Mouse (Mus musculus) hindbrain, embryonic 14.5 days (tissue): ENCODE data around the gene Ak1. TPM values are rescaled to one million over a fixed set of nuclear protein-coding genes. Genes with fewer than 3 reads are reported as not detected.

Source experiments
- ATAC-seq: fragments of 200-750 bp; cut with Nextera tagmentation; 2 replicates; pipeline ENCODE4 v1.8.0; 2017; ENCODE audit warnings: moderate number of reproducible peaks, mild to moderate bottlenecking, moderate TSS enrichment, moderate library complexity; ENCODE audit not compliant: low FRiP score
- DNase-seq: peaks from one replicate; pipeline ENCODE4 v3.0.0-alpha.2; 2015; ENCODE audit warnings: low spot score
- H3K27ac ChIP-seq: fragments of 300-500 bp; sonication (generic); 2 replicates; pipeline ENCODE4 v1.5.1; 2014; ENCODE audit warnings: mild to moderate bottlenecking, moderate library complexity
- H3K27me3 ChIP-seq: fragments of 300-500 bp; sonication (generic); 2 replicates; pipeline ENCODE4 v1.6.1; 2014; ENCODE audit warnings: mild to moderate bottlenecking, low read length, mixed read lengths; ENCODE audit not compliant: control insufficient read depth, insufficient read depth
- H3K36me3 ChIP-seq: fragments of 300-500 bp; sonication (generic); replicated peaks from 2 replicates; pipeline ENCODE4 v1.6.1; 2014; ENCODE audit not compliant: control insufficient read depth, insufficient read depth
- H3K4me1 ChIP-seq: fragments of 300-500 bp; sonication (generic); replicated peaks from 2 replicates; pipeline ENCODE4 v1.6.1; 2014; ENCODE audit warnings: antibody characterized with exemption, low read length, mixed read lengths; ENCODE audit not compliant: control insufficient read depth, insufficient read depth
- H3K4me2 ChIP-seq: fragments of 300-500 bp; sonication (generic); replicated peaks from 2 replicates; pipeline ENCODE4 v1.6.1; 2014; ENCODE audit warnings: mild to moderate bottlenecking, moderate library complexity
- H3K4me3 ChIP-seq: fragments of 300-500 bp; sonication (generic); replicated peaks from 2 replicates; pipeline ENCODE4 v1.5.1; 2014; ENCODE audit warnings: mild to moderate bottlenecking, low read length
- H3K9ac ChIP-seq: fragments of 300-500 bp; sonication (generic); 2 replicates; pipeline ENCODE4 v1.6.1; 2014
- H3K9me3 ChIP-seq: fragments of 300-500 bp; sonication (generic); 2 replicates; pipeline ENCODE4 v1.6.1; 2016; ENCODE audit warnings: low read length; ENCODE audit not compliant: control insufficient read depth
- WGBS: fragments of 180-500 bp; shearing (Covaris S2); extraction: QIAGEN DNeasy Blood & Tissue Kit; methylation state at CpG from one replicate; pipeline ENCODE4 v1.1.7; 2014; 5-methylcytosine and 5-hydroxymethylcytosine counted together
- polyA plus RNA-seq: library from polyadenylated mRNA; unstranded; fragments of >200 nt; fragmentation: Nextera tagmentation; extraction: Ambion mirVana; gene quantifications from 2 replicates; pipeline ENCODE4 v1.2.1, GENCODE M21; 2014

Gene Ak1
- polyA plus RNA-seq: 78.1 and 82.0 TPM in 2 replicates

- ATAC-seq: peak; percentile 24; the same call in 1 of the 2 replicates
- H3K27ac ChIP-seq: peak within 1 kb of the TSS; percentile 39; the same call in 1 of the 2 replicates
- no peaks in the 10 kb centered on the region for H3K9me3 ChIP-seq
- 32% methylated on average over 7 of the region's 7 CpGs for WGBS
- H3K36me3 ChIP-seq: no peaks in the 10 kb centered on the region
- no peak within 1 kb of the TSS for H3K4me2 ChIP-seq
- H3K4me3 ChIP-seq: no peak within 1 kb of the TSS
- no peak for DNase-seq
- peaks cover 40% of the 10 kb centered on the region for H3K4me1 ChIP-seq
- H3K27me3 ChIP-seq: no peaks in the 10 kb centered on the region
- no peak within 1 kb of the TSS for H3K9ac ChIP-seq
These were observed at the start of gene Ak1 for GRCm38 (mm10) chr2:32621517-32621859. Ak1 (plus strand) TSS chr2:32621758.

DNA sequence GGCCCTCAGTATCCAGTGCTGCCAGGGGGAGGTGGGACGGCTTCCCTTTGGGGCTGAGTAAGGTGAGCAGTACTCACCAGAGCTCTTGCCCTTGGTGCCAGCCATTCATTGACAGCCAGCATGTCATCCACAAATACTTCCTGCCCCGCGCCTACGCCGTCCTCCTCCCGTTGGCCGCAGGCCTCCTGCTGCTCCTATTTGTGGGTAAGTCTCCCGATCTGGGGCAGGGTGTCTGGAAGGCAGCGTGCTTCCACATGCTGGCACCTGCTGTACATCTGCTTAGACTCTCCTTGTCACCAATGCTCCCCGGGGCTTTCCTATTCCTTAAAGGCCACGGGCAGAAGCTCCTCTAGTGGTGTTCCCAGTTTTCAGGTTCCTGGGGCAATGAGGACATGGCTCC lies 49.4 kb upstream of the Ak1 start:
- Histone ChIP-seq H3K27ac (no peak overlapping the region), H3K9me3 (no peaks in the 10 kb centered on the region), H3K27me3 (0 out of 2 replicates have a peak, but pooled peaks cover 3% of the 10 kb centered on the region), H3K36me3 (peaks cover 20% of the 10 kb centered on the region), H3K9ac (no peak overlapping the region), H3K4me3 (no peak overlapping the region), H3K4me2 (peak overlapping the region; percentile 90; the same call in 1 of the 2 replicates), H3K4me1 (peaks cover 14% of the 10 kb centered on the region)
- DNase-seq (no peak), ATAC-seq (no peak)
- WGBS: 93% methylated on average over 11 of the region's 11 CpGs

- Histone ChIP-seq H3K4me2 (peak within 1 kb of the TSS; percentile 99), H3K9me3 (no peaks in the 10 kb centered on the region), H3K27me3 (peaks cover 20% of the 10 kb centered on the region), H3K9ac (peak within 1 kb of the TSS; percentile 70), H3K36me3 (0 out of 2 replicates have a peak, but pooled peaks cover 8% of the 10 kb centered on the region), H3K4me3 (peak within 1 kb of the TSS; percentile 49), H3K4me1 (peaks cover 14% of the 10 kb centered on the region), H3K27ac (peak within 1 kb of the TSS; percentile 55; the same call in 1 of the 2 replicates)
- DNase-seq (no peak), ATAC-seq (no peak)
- 73% methylated on average over 6 of the region's 6 CpGs for WGBS
These were observed 47.1 kb upstream of the Ak1 start, which contains the start of gene Pip5kl1 for GRCm38 (mm10) chr2:32574497-32574896. Pip5kl1 (plus strand) TSS chr2:32574797.

DNA sequence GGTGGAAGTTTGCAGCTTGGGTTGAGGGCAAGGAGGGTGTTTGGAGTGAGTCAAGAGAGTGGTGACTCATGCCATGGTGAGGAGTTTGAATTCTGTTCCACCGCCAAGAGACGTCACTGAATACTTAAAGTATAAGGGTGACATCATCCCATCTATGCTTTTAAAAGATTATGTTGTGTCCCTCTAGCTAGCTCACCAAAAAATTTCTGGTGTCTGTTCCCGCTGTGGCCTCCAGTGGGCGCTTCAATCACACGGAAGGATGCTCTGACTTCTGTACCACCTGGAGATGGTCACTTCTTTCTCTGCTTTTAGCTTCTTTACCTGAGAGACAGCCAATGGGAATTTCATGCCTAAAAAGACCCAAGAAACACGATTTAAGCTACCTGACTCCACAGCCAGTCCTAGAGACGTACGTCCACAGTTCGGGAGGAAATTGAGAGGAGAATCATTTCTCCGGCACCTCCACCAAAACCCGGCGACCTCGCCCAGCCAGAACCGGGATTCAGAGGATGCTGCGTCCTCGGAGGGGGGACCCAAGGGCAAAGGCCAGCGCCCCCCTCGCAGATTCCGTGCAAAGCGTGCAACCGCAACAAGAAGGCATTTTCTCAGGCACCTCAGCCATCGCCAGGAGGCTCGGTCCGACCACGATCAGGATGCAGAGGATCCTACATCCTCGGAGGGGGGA lies 46.5 kb upstream of the Ak1 start:
- 1% methylated on average over 26 of the region's 26 CpGs for WGBS
- Histone ChIP-seq H3K27ac (peak overlapping the region; percentile 55; the same call in 1 of the 2 replicates), H3K9ac (peak overlapping the region; percentile 70), H3K4me1 (peaks cover 14% of the 10 kb centered on the region), H3K4me2 (peak overlapping the region; percentile 99), H3K27me3 (peaks cover 24% of the 10 kb centered on the region), H3K4me3 (peak overlapping the region; percentile 49), H3K9me3 (no peaks in the 10 kb centered on the region), H3K36me3 (0 out of 2 replicates have a peak, but pooled peaks cover 8% of the 10 kb centered on the region)
- DNase-seq (peak; percentile 79), ATAC-seq (no peak)

- peak within 1 kb of the TSS; percentile 49 for H3K4me3 ChIP-seq
- H3K9me3 ChIP-seq: no peaks in the 10 kb centered on the region
- DNase-seq: peak; percentile 76
- peaks cover 14% of the 10 kb centered on the region for H3K4me1 ChIP-seq
- WGBS: 7% methylated on average over 28 of the region's 28 CpGs
- ATAC-seq: peak; percentile 80
- peak within 1 kb of the TSS; percentile 99 for H3K4me2 ChIP-seq
- H3K36me3 ChIP-seq: 0 out of 2 replicates have a peak, but pooled peaks cover 8% of the 10 kb centered on the region
- H3K9ac ChIP-seq: peak within 1 kb of the TSS; percentile 70
- H3K27ac ChIP-seq: peak within 1 kb of the TSS; percentile 55; the same call in 1 of the 2 replicates
- H3K27me3 ChIP-seq: peaks cover 24% of the 10 kb centered on the region
These were observed 45.9 kb upstream of the Ak1 start, which contains the start of gene 9430097D07Rik for GRCm38 (mm10) chr2:32575586-32576160. 9430097D07Rik (minus strand) TSS chr2:32575684.

DNA sequence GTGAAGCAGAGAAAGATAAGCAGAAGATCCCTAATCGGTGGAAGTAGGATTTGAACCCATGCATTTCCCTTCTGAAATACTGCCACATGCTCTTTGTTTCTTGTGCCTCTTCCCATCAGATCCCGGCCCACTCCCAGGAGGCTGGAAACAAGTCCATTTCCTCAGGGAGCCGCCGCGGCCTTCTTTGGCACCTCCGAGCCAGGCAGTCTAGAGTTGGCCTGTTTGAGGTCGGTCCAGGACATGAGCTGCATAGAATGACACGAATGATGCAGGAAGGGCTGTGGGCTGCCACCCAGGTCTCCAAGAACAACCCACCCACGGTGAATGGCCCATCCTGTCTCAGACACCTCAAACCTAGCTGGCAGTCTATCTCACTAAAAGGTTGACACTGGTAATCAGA lies 45.0 kb upstream of the Ak1 start:
- no peak for DNase-seq
- Histone ChIP-seq H3K9me3 (no peaks in the 10 kb centered on the region), H3K27ac (no peak overlapping the region), H3K36me3 (0 out of 2 replicates have a peak, but pooled peaks cover 8% of the 10 kb centered on the region), H3K4me3 (no peak overlapping the region), H3K4me2 (peak overlapping the region; percentile 99), H3K27me3 (peaks cover 24% of the 10 kb centered on the region), H3K9ac (0 out of 2 replicates have a peak overlapping the region, but pooled peaks have one; percentile 70), H3K4me1 (peaks cover 9% of the 10 kb centered on the region)
- 89% methylated on average over 9 of the region's 9 CpGs for WGBS
- no peak for ATAC-seq

DNA sequence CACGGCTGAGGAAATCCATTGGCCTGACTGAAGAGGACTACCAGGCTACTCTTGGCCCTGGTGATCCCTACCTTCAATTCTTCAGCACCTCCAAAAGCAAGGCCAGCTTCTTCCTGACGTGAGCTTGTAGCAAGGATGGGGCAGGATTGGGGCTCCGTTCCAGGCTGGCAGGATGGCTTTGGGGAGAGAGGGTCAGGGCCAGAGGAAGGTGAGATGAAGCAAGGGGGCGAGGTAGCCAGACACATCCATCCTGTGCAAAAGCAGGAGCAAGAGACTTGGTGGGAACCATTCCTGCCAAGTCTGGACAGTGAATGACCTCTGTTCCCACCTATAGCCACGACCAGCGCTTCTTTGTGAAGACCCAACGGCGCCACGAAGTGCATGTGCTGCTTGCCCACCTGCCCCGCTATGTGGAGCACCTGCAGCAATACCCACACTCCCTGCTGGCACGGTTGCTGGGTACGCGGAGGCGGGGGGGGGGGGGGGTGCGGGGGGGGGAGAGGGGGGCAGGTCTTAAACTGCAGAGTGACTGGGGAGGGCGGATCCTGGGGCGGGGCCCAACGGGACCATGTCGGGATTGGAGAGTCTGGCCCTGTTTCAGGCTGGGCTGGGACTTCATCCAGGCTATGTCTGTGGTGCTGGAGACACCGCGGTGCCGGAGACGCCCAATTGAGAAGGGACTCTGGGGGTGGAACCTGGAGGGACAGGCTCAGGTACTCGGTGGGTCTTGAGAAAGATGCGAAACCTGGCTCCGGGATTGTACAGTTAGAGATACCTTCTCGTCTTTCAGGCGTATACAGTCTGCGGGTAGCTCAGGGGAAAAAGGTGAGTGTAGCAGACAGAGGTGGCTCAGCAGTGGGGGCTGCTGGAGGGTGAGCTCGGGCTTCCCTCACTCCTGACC lies 43.2 kb upstream of the Ak1 start:
- Histone ChIP-seq H3K9ac (no peak overlapping the region), H3K4me2 (no peak overlapping the region), H3K36me3 (0 out of 2 replicates have a peak, but pooled peaks cover 2% of the 10 kb centered on the region), H3K9me3 (no peaks in the 10 kb centered on the region), H3K4me3 (no peak overlapping the region), H3K27ac (no peak overlapping the region), H3K27me3 (peaks cover 28% of the 10 kb centered on the region), H3K4me1 (0 out of 2 replicates have a peak, but pooled peaks cover 5% of the 10 kb centered on the region)
- ATAC-seq (no peak), DNase-seq (no peak)
- WGBS: 37% methylated on average over 25 of the region's 30 CpGs

DNA sequence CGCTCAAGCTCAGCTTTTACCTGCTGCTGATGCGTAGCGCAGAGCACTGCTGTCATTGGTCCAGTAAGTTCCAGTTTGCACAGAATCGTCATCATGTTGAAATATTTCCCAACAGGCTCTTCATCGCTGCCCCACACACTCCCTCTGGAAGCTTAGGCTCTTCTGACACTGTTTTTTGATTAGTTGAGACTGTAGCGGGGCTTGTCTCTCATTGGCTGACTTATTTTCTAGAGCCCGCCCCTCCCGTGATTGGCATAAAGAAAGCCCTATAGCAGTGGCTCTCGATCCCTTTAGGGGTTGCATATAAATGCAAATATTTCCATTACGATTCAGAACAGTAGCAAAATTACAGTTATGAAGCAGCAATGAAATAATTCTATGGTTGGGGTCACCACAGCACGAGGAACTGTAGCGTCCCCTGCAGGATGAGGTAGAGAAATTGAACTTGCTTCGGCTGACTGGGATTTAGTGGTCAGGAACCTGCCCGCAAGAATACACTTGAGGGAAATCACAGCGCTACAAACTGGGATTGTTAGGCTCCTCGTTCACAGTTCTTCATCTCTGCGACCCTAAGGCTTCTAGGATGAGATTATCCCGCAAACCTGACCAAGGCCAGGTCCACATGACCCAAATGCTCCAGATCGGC lies 40.0 kb upstream of the Ak1 start:
- Histone ChIP-seq H3K9me3 (no peaks in the 10 kb centered on the region), H3K4me2 (peak overlapping the region; percentile 44), H3K9ac (0 out of 2 replicates have a peak overlapping the region, but pooled peaks have one; percentile 41), H3K27me3 (peaks cover 28% of the 10 kb centered on the region), H3K4me1 (peaks cover 4% of the 10 kb centered on the region; the same call in 1 of the 2 replicates), H3K27ac (no peak overlapping the region), H3K4me3 (peak overlapping the region; percentile 25), H3K36me3 (no peaks in the 10 kb centered on the region)
- ATAC-seq (peak; percentile 68), DNase-seq (peak; percentile 84)
- WGBS: 33% methylated on average over 19 of the region's 19 CpGs
